Mouse (Mus musculus) colon, adult 2 months (tissue): ENCODE results near the gene Ctrc. TPM values are rescaled to one million over a fixed set of nuclear protein-coding genes. Genes with fewer than 3 reads are reported as not detected.

ENCODE experiments used
- polyA plus RNA-seq: library from polyadenylated mRNA; depleted of rRNA; stranded (reverse); fragments of >200 nt; gene quantifications from 2 replicates; pipeline ENCODE4 v1.2.3, GENCODE M21; 2012; rRNA removed

The Ctrc gene
- polyA plus RNA-seq: 0.84 and 1,055 TPM in 2 replicates

GRCm38 (mm10) chr4:141845999-141846398 is at the start of gene Ctrc:
Gene Ctrc (minus strand): TSS chr4:141846359.

GRCm38 (mm10) chr4:141874601-141875460 is 28.7 kb upstream of the Ctrc start, which contains the start of gene Efhd2:
Gene Efhd2 (minus strand): TSS chr4:141874920.

GRCm38 (mm10) chr4:141826060-141826459 is 20.1 kb downstream of the Ctrc start, which contains the start of gene Cela2a:
Gene Cela2a (minus strand): TSS chr4:141826160.

GRCm38 (mm10) chr4:141793282-141794151 is 52.6 kb downstream of the Ctrc start, which contains the start of gene Casp9:
Gene Casp9 (plus strand): TSS chr4:141793612.

GRCm38 (mm10) chr4:141790524-141790990 is 55.6 kb downstream of the Ctrc start, which contains the start of gene Dnajc16:
Gene Dnajc16 (minus strand): TSS chr4:141790931.

Other genes starting within 250 kb of the Ctrc start
- 118 and 124 TPM in 2 replicates for gene Fblim1, start 240.3 kb downstream of the Ctrc start, polyA plus RNA-seq
- 43.3 and 46.4 TPM in 2 replicates for gene Tmem82, start 227.7 kb downstream of the Ctrc start, polyA plus RNA-seq
- gene Slc25a34, start 222.5 kb downstream of the Ctrc start, polyA plus RNA-seq: 44.8 and 48.5 TPM in 2 replicates
- gene Plekhm2, start 181.5 kb downstream of the Ctrc start, polyA plus RNA-seq: 28.6 and 29.1 TPM in 2 replicates
- gene Rsc1a1, start 160.8 kb downstream of the Ctrc start, polyA plus RNA-seq: 8.7 and 14.3 TPM in 2 replicates
- gene Ddi2, start 122.9 kb downstream of the Ctrc start, polyA plus RNA-seq: 17.2 and 20.5 TPM in 2 replicates
- 0.17 and 0.58 TPM in 2 replicates for gene Agmat, start 99.7 kb downstream of the Ctrc start, polyA plus RNA-seq
- gene Dnajc16, start 55.4 kb downstream of the Ctrc start, polyA plus RNA-seq: 8.2 and 9.1 TPM in 2 replicates
- 21.1 and 22.4 TPM in 2 replicates for gene Casp9, start 52.7 kb downstream of the Ctrc start, polyA plus RNA-seq
- 9.3 and 11,101 TPM in 2 replicates for gene Cela2a, start 20.2 kb downstream of the Ctrc start, polyA plus RNA-seq
- 224 and 309 TPM in 2 replicates for gene Efhd2, start 28.6 kb upstream of the Ctrc start, polyA plus RNA-seq
- gene Fhad1, start 168.7 kb upstream of the Ctrc start, polyA plus RNA-seq: 0.44 and 1.6 TPM in 2 replicates
- gene Tmem51, start 237.9 kb upstream of the Ctrc start, polyA plus RNA-seq: 28.3 and 32.7 TPM in 2 replicates